Mouse (Mus musculus) right cerebral cortex, adult 18-20 months (tissue): ENCODE measurements at regions not wholly inside any gene's neighbourhood (a gene's known extent, or its start where the extent isn't known, plus 50 kb on each side); places are given as distances from the start of the nearest gene placed in this dataset.

Experiments used
- DNase-seq: peaks from one replicate; pipeline ENCODE4 v3.0.0; 2022; ENCODE audit warnings: mixed read lengths

- no peak for DNase-seq
These were observed 477.9 kb upstream of the Gm26657 start for GRCm38 (mm10) chr4:56261992-56262391.

- DNase-seq, result no peak
These were observed 487.5 kb upstream of the Gm26657 start for GRCm38 (mm10) chr4:56252375-56252774.

- no peak for DNase-seq
These were observed 488.1 kb upstream of the Gm26657 start for GRCm38 (mm10) chr4:56251766-56252165.

GRCm38 (mm10) chr4:56250611-56251010, 489.3 kb upstream of the Gm26657 start:
- no peak for DNase-seq

- no peak for DNase-seq
These were observed 496.0 kb upstream of the Gm26657 start for GRCm38 (mm10) chr4:56243863-56244262.

GRCm38 (mm10) chr4:56238496-56239488, 501.1 kb upstream of the Gm26657 start:
- no peak for DNase-seq

GRCm38 (mm10) chr4:56231414-56231813, 508.5 kb upstream of the Gm26657 start:
- DNase-seq, result peak; percentile 35

GRCm38 (mm10) chr4:56230451-56230850, 509.4 kb upstream of the Gm26657 start:
- no peak for DNase-seq

- no peak for DNase-seq
These were observed 513.4 kb upstream of the Gm26657 start for GRCm38 (mm10) chr4:56226493-56226892.

- no peak for DNase-seq
These were observed 515.3 kb upstream of the Gm26657 start for GRCm38 (mm10) chr4:56224542-56224941.

GRCm38 (mm10) chr4:56222023-56222776, 517.7 kb upstream of the Gm26657 start:
- DNase-seq, result peak; percentile 17

GRCm38 (mm10) chr4:56220531-56220930, 519.3 kb upstream of the Gm26657 start:
- no peak for DNase-seq

- no peak for DNase-seq
These were observed 530.4 kb upstream of the Gm26657 start for GRCm38 (mm10) chr4:56209499-56209898.

- no peak for DNase-seq
These were observed 532.1 kb upstream of the Gm26657 start for GRCm38 (mm10) chr4:56207726-56208125.

- no peak for DNase-seq
These were observed 534.8 kb upstream of the Gm26657 start for GRCm38 (mm10) chr4:56205069-56205468.

GRCm38 (mm10) chr4:56193365-56193764, 546.5 kb upstream of the Gm26657 start:
- DNase-seq, result no peak

- no peak for DNase-seq
These were observed 547.4 kb upstream of the Gm26657 start for GRCm38 (mm10) chr4:56192516-56192915.

- no peak for DNase-seq
These were observed 560.3 kb upstream of the Gm26657 start for GRCm38 (mm10) chr4:56179566-56179965.

GRCm38 (mm10) chr4:56178844-56179481, 560.9 kb upstream of the Gm26657 start:
- DNase-seq, result no peak

- DNase-seq, result no peak
These were observed 578.6 kb upstream of the Gm26657 start for GRCm38 (mm10) chr4:56161257-56161594.

GRCm38 (mm10) chr4:56160551-56161256, 579.2 kb upstream of the Gm26657 start:
- DNase-seq, result no peak

GRCm38 (mm10) chr4:56157521-56158065, 582.3 kb upstream of the Gm26657 start:
- no peak for DNase-seq
